Mouse (Mus musculus) MEL (cell line): ENCODE measurements around the gene Il33. TPM values are rescaled to one million over a fixed set of nuclear protein-coding genes. Genes with fewer than 3 reads are reported as not detected.
A peak's percentile ranks its signal among the peaks of the same experiment; 100 is the strongest.

Experiments used
- DNase-seq: peaks from one replicate; pipeline ENCODE4 v3.0.0; 2011; ENCODE audit warnings: low read depth, low spot score
- H3K27ac ChIP-seq: 2 replicates; pipeline ENCODE4 v1.5.1; 2012; ENCODE audit warnings: low read depth, mild to moderate bottlenecking, control low read depth, low read length, moderate library complexity; ENCODE audit not compliant: control insufficient read depth
- H3K27me3 ChIP-seq, 2 experiments: fragments of 150-350 bp in 1 of 2; sonication (generic) in 1 of 2; 2 replicates each; pipeline ENCODE4 v1.6.1; 2012; ENCODE audit warnings: low read length in 2 of 2, mild to moderate bottlenecking in 2 of 2, improper control_type of control experiment in 1 of 2, moderate library complexity in 1 of 2; ENCODE audit not compliant: insufficient read depth in 2 of 2, control insufficient read depth in 1 of 2
- H3K36me3 ChIP-seq, 2 experiments: 2 replicates each; pipeline ENCODE4 v1.6.1; 2012 to 2014; ENCODE audit warnings: low read length in 2 of 2, improper control_type of control experiment in 1 of 2, inconsistent platforms in 1 of 2, mild to moderate bottlenecking in 1 of 2; ENCODE audit not compliant: insufficient read depth in 2 of 2, control insufficient read depth in 1 of 2
- H3K4me1 ChIP-seq, 2 experiments: fragments of 150-350 bp in 1 of 2; sonication (generic) in 1 of 2; 2 replicates each; pipeline ENCODE4 v1.6.1; 2012; ENCODE audit warnings: low read length in 2 of 2, improper control_type of control experiment in 1 of 2, mild to moderate bottlenecking in 1 of 2; ENCODE audit not compliant: insufficient read depth in 2 of 2, control insufficient read depth in 1 of 2
- H3K4me3 ChIP-seq, 2 experiments: fragments of 150-350 bp in 1 of 2; sonication (generic) in 1 of 2; 2 replicates each; pipeline ENCODE4 v1.5.1; 2012; ENCODE audit warnings: low read depth in 2 of 2, low read length in 2 of 2, mild to moderate bottlenecking in 2 of 2, moderate library complexity in 2 of 2, control low read depth in 1 of 2, improper control_type of control experiment in 1 of 2; ENCODE audit not compliant: control insufficient read depth in 1 of 2, insufficient read depth in 1 of 2
- H3K79me2 ChIP-seq: 2 replicates; pipeline ENCODE4 v1.6.1; 2012; ENCODE audit warnings: mild to moderate bottlenecking, low read length, moderate library complexity; ENCODE audit not compliant: control insufficient read depth, poor library complexity, insufficient read depth
- H3K9ac ChIP-seq: 2 replicates; pipeline ENCODE4 v1.6.1; 2012; ENCODE audit warnings: low read depth, mild to moderate bottlenecking, control low read depth, low read length, moderate library complexity; ENCODE audit not compliant: control insufficient read depth, poor library complexity, severe bottlenecking
- H3K9me3 ChIP-seq: fragments of 150-350 bp; sonication (generic); replicated peaks from 2 replicates; pipeline ENCODE4 v1.6.1; 2012; ENCODE audit warnings: mild to moderate bottlenecking, low read length, improper control_type of control experiment, moderate library complexity; ENCODE audit not compliant: insufficient read depth
- BHLHE40 ChIP-seq: IDR thresholded peaks from 2 replicates; pipeline ENCODE4 v1.6.1; 2012; ENCODE audit warnings: low read depth, mild to moderate bottlenecking, inconsistent platforms, low read length, improper control_type of control experiment, borderline replicate concordance
- CTCF ChIP-seq, 3 experiments: IDR thresholded peaks in 2 of 3; conservative IDR thresholded peaks in 1 of 3; 2 replicates each; pipeline ENCODE4 v1.5.1; 2011 to 2012; ENCODE audit warnings: low read length in 3 of 3, low read depth in 2 of 3, mild to moderate bottlenecking in 2 of 3, improper control_type of control experiment in 1 of 3, inconsistent platforms in 1 of 3, mixed read lengths in 1 of 3, moderate library complexity in 1 of 3; ENCODE audit not compliant: control insufficient read depth in 1 of 3, insufficient read depth in 1 of 3, poor library complexity in 1 of 3, severe bottlenecking in 1 of 3
- E2F4 ChIP-seq: IDR thresholded peaks from 2 replicates; pipeline ENCODE4 v1.6.1; 2011; ENCODE audit warnings: low read depth, low read length, improper control_type of control experiment, borderline replicate concordance
- ELF1 ChIP-seq: IDR thresholded peaks from 2 replicates; pipeline ENCODE4 v1.6.1; 2014; ENCODE audit warnings: low read depth, mild to moderate bottlenecking, inconsistent platforms, low read length, improper control_type of control experiment, moderate library complexity
- GABPA ChIP-seq: IDR thresholded peaks from 2 replicates; pipeline ENCODE4 v1.6.1; 2012; ENCODE audit warnings: low read depth, mild to moderate bottlenecking, inconsistent platforms, low read length, improper control_type of control experiment, moderate library complexity
- JUND ChIP-seq: IDR thresholded peaks from 2 replicates; pipeline ENCODE4 v1.6.1; 2011; ENCODE audit warnings: low read depth, mild to moderate bottlenecking, improper control_type of control experiment, low read length
- KAT2A ChIP-seq: conservative IDR thresholded peaks from 2 replicates; pipeline ENCODE4 v1.6.1; 2012; ENCODE audit warnings: low read depth, low read length, improper control_type of control experiment, inconsistent platforms
- MAFK ChIP-seq: IDR thresholded peaks from 2 replicates; pipeline ENCODE4 v1.6.1; 2011; ENCODE audit warnings: low read depth, mild to moderate bottlenecking, low read length, improper control_type of control experiment, borderline replicate concordance
- MAX ChIP-seq: IDR thresholded peaks from 2 replicates; pipeline ENCODE4 v1.6.1; 2011; ENCODE audit warnings: low read length, improper control_type of control experiment
- MXI1 ChIP-seq: IDR thresholded peaks from 2 replicates; pipeline ENCODE4 v1.6.1; 2011; ENCODE audit warnings: mild to moderate bottlenecking, low read depth, low read length, improper control_type of control experiment
- MYB ChIP-seq: IDR thresholded peaks from 2 replicates; pipeline ENCODE4 v1.6.1; 2011; ENCODE audit warnings: mild to moderate bottlenecking, low read depth, low read length, improper control_type of control experiment
- NELFE ChIP-seq: IDR thresholded peaks from 2 replicates; pipeline ENCODE4 v1.6.1; 2011; ENCODE audit warnings: low read depth, low read length, improper control_type of control experiment
- NRF1 ChIP-seq: IDR thresholded peaks from 2 replicates; pipeline ENCODE4 v1.6.1; 2014; ENCODE audit warnings: low read depth, mild to moderate bottlenecking, inconsistent platforms, low read length, improper control_type of control experiment, moderate library complexity; ENCODE audit not compliant: poor library complexity, insufficient read depth, severe bottlenecking
- POLR2A ChIP-seq, 2 experiments: IDR thresholded peaks; 2 replicates each; pipeline ENCODE4 v1.6.1; 2011 to 2012; ENCODE audit warnings: low read length in 2 of 2, mild to moderate bottlenecking in 2 of 2, control low read depth in 1 of 2, improper control_type of control experiment in 1 of 2, low read depth in 1 of 2, moderate library complexity in 1 of 2; ENCODE audit not compliant: control insufficient read depth in 1 of 2, insufficient read depth in 1 of 2, poor library complexity in 1 of 2
- POLR2AphosphoS5 ChIP-seq: IDR thresholded peaks from 2 replicates; pipeline ENCODE4 v1.6.1; 2012; ENCODE audit warnings: low read depth, borderline replicate concordance, mild to moderate bottlenecking, inconsistent platforms, low read length, moderate library complexity, mixed read lengths
- RAD21 ChIP-seq: IDR thresholded peaks from 2 replicates; pipeline ENCODE4 v1.6.1; 2011; ENCODE audit warnings: mild to moderate bottlenecking, low read depth, low read length, improper control_type of control experiment
- TAL1 ChIP-seq: IDR thresholded peaks from 2 replicates; pipeline ENCODE4 v1.6.1; 2012; ENCODE audit warnings: mild to moderate bottlenecking, inconsistent platforms, low read length, moderate library complexity, mixed read lengths
- TBP ChIP-seq: IDR thresholded peaks from 2 replicates; pipeline ENCODE4 v1.8.0; 2011; ENCODE audit warnings: low read depth, low read length, improper control_type of control experiment
- TCF12 ChIP-seq: IDR thresholded peaks from 2 replicates; pipeline ENCODE4 v1.6.1; 2014; ENCODE audit warnings: low read depth, mild to moderate bottlenecking, inconsistent platforms, low read length, improper control_type of control experiment, moderate library complexity
- USF1 ChIP-seq: IDR thresholded peaks from 2 replicates; pipeline ENCODE4 v1.6.1; 2014; ENCODE audit warnings: low read depth, mild to moderate bottlenecking, inconsistent platforms, low read length, improper control_type of control experiment, moderate library complexity
- polyA plus RNA-seq, 2 experiments: library from polyadenylated mRNA; stranded (reverse) in 1 of 2; unstranded in 1 of 2; fragments of >175 nt in 1 of 2; fragments of >200 nt in 1 of 2; gene quantifications; 2 replicates each; pipeline versions ENCODE4 v1.2.1 to v1.2.4; 2012; ENCODE audit warnings: low replicate concordance in 2 of 2, low read depth in 1 of 2; ENCODE audit not compliant: insufficient read length in 2 of 2, insufficient read depth in 1 of 2, missing spikeins in 1 of 2
- total RNA-seq: library from RNA; depleted of rRNA; stranded (reverse); fragments of 300-350 nt; gene quantifications from 2 replicates; pipeline ENCODE4 v1.2.3, GENCODE M21; 2012

The Il33 gene
- total and polyA plus RNA-seq, 3 experiments = 0.17 TPM; not detected in 2

DNA sequence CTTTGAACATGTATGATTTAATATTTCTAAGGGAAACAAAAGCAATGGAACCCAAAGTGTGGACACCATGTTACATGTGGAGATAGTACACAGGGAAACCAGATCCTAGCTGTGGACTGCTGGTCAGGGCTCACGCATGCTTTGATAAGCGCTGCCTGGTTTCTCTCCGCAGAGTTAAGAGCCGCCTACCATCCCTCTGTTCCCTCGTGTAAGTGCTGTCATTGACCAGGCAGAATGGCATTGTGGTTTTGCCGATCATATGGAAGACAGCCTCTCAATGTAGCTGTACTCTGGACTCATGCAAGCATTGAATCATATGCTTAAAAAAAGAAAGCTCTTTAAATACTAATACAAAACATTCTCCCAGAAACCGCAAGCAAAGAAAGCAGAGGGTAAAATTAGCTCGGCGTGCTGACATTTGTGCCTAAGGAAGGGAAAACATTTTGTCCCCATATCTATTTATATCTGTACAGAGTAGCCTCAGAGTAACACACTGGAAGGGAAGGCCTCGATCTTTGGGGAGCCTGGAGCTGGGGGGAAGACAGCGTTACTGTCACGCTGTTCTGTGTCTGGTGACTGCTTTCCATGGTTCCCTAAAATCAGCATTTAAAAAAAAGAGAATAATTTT lies 61.7 kb downstream of the Il33 start:
- no peaks in the 10 kb centered on the region for H3K36me3 ChIP-seq
- no peaks in the 10 kb centered on the region for H3K79me2 ChIP-seq
- H3K9ac ChIP-seq = no peak overlapping the region
- no peak overlapping the region for H3K4me3 ChIP-seq
- H3K9me3 ChIP-seq = no peaks in the 10 kb centered on the region
- DNase-seq = no peak
- H3K27ac ChIP-seq = no peak overlapping the region
- peaks cover 4% of the 10 kb centered on the region in 2 experiments; a peak in 1 of 4 replicates for H3K27me3 ChIP-seq
- TF ChIP-seq TCF12 = no peak
- no peak for TF ChIP-seq JUND
- no peak for TF ChIP-seq MXI1
- no peak for TF ChIP-seq POLR2AphosphoS5
- TF ChIP-seq CTCF (IDR thresholded peaks at IDR 0.05 in 2 of 3, conservative IDR thresholded peaks at IDR 0.05 in 1 of 3; ENCODE audit: control insufficient read depth in 1 of 3, insufficient read depth in 1 of 3, low read depth in 2 of 3, low read length in 3 of 3, poor library complexity in 1 of 3, severe bottlenecking in 1 of 3) = no peak
- TF ChIP-seq MAX = no peak
- TF ChIP-seq RAD21 = no peak
- TF ChIP-seq TBP = no peak
- no peak for TF ChIP-seq MYB
- no peak for TF ChIP-seq GABPA
- no peak for TF ChIP-seq ELF1
- TF ChIP-seq KAT2A = no peak
- TF ChIP-seq NRF1 = no peak
- TF ChIP-seq BHLHE40 = no peak
- no peak for TF ChIP-seq MAFK
- no peak for TF ChIP-seq NELFE
- no peak for TF ChIP-seq USF1
- no peaks in the 10 kb centered on the region for H3K4me1 ChIP-seq

DNA sequence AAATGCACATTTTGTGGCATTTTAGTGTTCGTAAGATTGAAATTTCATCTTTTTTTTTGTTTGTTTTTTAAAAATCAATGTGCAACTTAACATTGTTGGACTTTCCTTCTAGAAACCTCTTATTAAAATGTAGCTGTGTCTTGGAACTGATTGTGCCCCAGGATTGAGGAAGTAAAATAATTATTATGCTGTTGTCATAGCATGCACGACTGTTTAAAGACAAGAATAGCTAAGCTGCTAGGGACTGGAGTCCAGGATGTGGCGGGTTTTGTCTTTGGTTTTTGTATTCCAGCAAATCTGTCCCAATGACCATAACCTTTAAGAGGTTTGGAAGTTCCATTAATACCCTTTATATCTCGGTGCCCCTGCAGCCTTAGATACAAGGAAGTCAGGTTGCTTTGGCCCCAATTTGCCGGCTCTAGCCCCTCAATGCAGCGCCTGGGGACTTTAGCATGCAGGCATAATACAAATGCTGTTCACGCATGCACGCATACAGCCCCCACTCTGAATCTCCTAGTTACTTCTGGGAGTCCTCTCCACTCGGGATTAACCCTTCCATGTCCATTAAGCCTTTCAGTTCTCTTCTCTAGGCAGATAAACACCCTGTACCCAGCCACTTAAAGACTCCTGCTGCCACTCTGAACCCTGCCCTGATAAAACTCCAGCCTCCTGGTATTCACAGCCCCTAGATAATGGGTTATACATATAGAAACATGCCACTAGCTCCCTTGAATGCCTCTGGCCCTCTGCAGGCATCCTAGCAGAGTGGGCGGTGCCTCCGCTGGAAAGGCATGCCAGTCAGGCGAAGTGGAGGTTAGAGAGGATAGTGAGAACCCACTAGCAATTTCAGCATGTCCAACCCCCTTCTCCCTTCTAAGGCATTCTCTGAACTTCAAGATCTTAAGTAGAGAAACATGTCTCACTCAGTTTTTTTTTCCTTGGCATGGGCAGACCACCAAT lies 75.8 kb downstream of the Il33 start:
- Histone ChIP-seq H3K9ac (no peak overlapping the region), H3K4me1 (no peaks in the 10 kb centered on the region), H3K79me2 (no peaks in the 10 kb centered on the region), H3K36me3 (no peaks in the 10 kb centered on the region), H3K27ac (no peak overlapping the region), H3K9me3 (no peaks in the 10 kb centered on the region), H3K27me3 (peaks cover under 1 to 1% of the 10 kb centered on the region in 2 experiments; a peak in 1 of 4 replicates), H3K4me3 (no peak overlapping the region)
- DNase-seq = peak; percentile 45
- TF ChIP-seq ELF1 (no peak), TAL1 (no peak), E2F4 (no peak; the same call in 1 of the 2 replicates), POLR2A (IDR thresholded peaks at IDR 0.05; ENCODE audit: control insufficient read depth in 1 of 2, insufficient read depth in 1 of 2, low read depth in 1 of 2, low read length in 2 of 2, poor library complexity in 1 of 2) (no peak)
